Mouse (Mus musculus) liver, adult 2 months (tissue): ENCODE results near the gene Sycp2l.

Source experiments
- CTCF ChIP-seq: fragments of 200-500 bp; IDR thresholded peaks from 2 replicates; pipeline ENCODE4 v1.5.1; 2011; ENCODE audit warnings: low read depth, low read length, control low read depth
- POLR2A ChIP-seq: fragments of 200-500 bp; IDR thresholded peaks from 2 replicates; pipeline ENCODE4 v1.6.1; 2011; ENCODE audit warnings: low read length, control low read depth; ENCODE audit not compliant: insufficient read depth; ENCODE audit errors: extremely low read depth

DNA sequence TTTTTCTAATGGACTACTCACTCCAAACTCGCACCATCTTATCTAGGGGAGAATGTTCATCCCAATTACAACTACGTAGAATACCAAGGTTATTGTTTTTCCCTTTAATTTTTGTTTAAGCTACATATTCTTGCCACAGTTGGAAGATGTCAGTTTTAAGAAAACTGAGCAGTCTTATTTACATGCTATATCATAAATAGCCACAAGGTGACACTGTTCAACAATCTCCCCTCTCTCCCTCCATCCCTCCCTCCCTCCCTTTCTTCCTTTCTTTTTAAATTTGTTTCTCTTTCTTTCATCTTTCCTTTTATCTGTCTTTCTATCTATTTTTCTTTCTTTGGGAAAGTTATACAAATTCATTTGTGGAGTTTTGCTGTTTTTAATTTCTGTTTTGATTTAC is 29.0 kb upstream of the Sycp2l start:
- TF ChIP-seq CTCF = no peak
- TF ChIP-seq POLR2A = no peak
